Mouse (Mus musculus): ENCODE measurements at regions not wholly inside any gene's neighbourhood (a gene's known extent, or its start where the extent isn't known, plus 50 kb on each side); places are given as distances from the start of the nearest gene placed in this dataset.

DNA sequence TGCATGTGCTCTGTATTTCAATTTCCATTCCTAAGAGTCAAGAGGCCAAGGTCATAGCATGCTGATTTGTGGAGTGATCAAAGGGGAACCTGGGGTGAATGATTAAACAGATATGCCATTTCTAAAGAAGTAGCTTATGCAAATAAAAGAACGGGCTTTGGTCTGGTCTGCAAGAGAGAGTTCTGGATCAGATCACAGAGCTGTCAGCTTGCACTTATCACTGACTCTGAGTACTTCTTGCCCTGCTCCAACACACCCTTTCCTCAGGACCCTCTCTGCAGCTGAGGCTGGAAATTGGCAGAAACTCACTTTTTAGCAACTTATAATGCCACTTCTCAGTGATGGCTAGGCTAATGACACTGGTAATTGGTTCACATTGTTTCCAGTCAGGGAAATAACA, 1171.0 kb downstream of the Pcdh18 start:
- H3K9me3 ChIP-seq (ENCODE audit: control insufficient read depth, low read length) = no peaks in the 10 kb centered on the region
- no peak for DNase-seq (ENCODE audit: low spot score)
- ATAC-seq (ENCODE audit: low FRiP score, low read depth) = no peak
- TF ChIP-seq POLR2A (IDR thresholded peaks at IDR 0.05; ENCODE audit: borderline replicate concordance, extremely low read depth, insufficient read depth, insufficient read length) = no peak
- 33% methylated on average over 1 of the region's 1 CpGs for WGBS
- H3K27ac ChIP-seq (replicated peaks; ENCODE audit: low read depth, low read length) = no peak overlapping the region
- no peaks in the 10 kb centered on the region for H3K27me3 ChIP-seq (ENCODE audit: control insufficient read depth, insufficient read depth, low read length)
- 0 out of 2 replicates have a peak, but pooled peaks cover 4% of the 10 kb centered on the region for H3K4me1 ChIP-seq (ENCODE audit: control insufficient read depth, insufficient read depth, low read length)
- no peak overlapping the region for H3K9ac ChIP-seq (ENCODE audit: low read depth, low read length, severe bottlenecking)
- H3K4me2 ChIP-seq (replicated peaks; ENCODE audit: low read depth, low read length, severe bottlenecking) = no peak overlapping the region
- no peaks in the 10 kb centered on the region for H3K36me3 ChIP-seq (ENCODE audit: control insufficient read depth, insufficient read depth, low read length)
- no peak overlapping the region for H3K4me3 ChIP-seq (replicated peaks; ENCODE audit: low read length)

- Histone ChIP-seq H3K27ac (replicated peaks; ENCODE audit: low read depth, low read length) (no peak overlapping the region), H3K4me2 (replicated peaks; ENCODE audit: low read depth, low read length, severe bottlenecking) (no peak overlapping the region), H3K4me1 (ENCODE audit: control insufficient read depth, insufficient read depth, low read length) (0 out of 2 replicates have a peak, but pooled peaks cover 4% of the 10 kb centered on the region), H3K9me3 (ENCODE audit: control insufficient read depth, low read length) (no peaks in the 10 kb centered on the region), H3K4me3 (replicated peaks; ENCODE audit: low read length) (no peak overlapping the region), H3K27me3 (ENCODE audit: control insufficient read depth, insufficient read depth, low read length) (no peaks in the 10 kb centered on the region), H3K36me3 (ENCODE audit: control insufficient read depth, insufficient read depth, low read length) (no peaks in the 10 kb centered on the region), H3K9ac (ENCODE audit: low read depth, low read length, severe bottlenecking) (no peak overlapping the region)
- ATAC-seq (ENCODE audit: low FRiP score, low read depth) (no peak), DNase-seq (ENCODE audit: low spot score) (no peak)
- TF ChIP-seq POLR2A (IDR thresholded peaks at IDR 0.05; ENCODE audit: borderline replicate concordance, extremely low read depth, insufficient read depth, insufficient read length) = no peak
Observed at GRCm38 (mm10) chr3:48584340-48584739, 1172.8 kb downstream of the Pcdh18 start.

DNA sequence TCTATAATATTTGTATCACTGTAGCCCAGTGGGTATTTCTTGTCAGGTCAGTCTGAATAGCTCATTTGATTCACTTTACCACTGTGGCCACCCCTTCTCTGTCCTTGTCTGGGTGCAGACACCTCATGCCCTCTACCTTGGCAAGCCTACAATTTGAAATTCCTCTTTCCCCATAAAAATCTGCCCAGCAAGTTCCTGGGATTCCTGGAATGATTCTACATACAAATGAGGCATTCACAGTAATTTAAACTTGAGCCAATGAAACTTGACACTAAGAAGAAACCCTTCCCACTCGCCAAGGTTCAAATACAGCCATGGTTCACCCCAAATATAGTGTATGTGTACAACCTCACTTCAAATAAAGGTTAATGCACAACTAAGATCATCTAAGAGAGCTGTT, 1174.6 kb downstream of the Pcdh18 start:
- DNase-seq (ENCODE audit: low spot score) (peak; percentile 3), ATAC-seq (ENCODE audit: low FRiP score, low read depth) (no peak)
- WGBS = 18% methylated on average over 1 of the region's 1 CpGs
- no peaks in the 10 kb centered on the region for H3K9me3 ChIP-seq (ENCODE audit: control insufficient read depth, low read length)
- H3K27me3 ChIP-seq (ENCODE audit: control insufficient read depth, insufficient read depth, low read length) = no peaks in the 10 kb centered on the region
- H3K36me3 ChIP-seq (ENCODE audit: control insufficient read depth, insufficient read depth, low read length) = no peaks in the 10 kb centered on the region
- no peak overlapping the region for H3K4me2 ChIP-seq (replicated peaks; ENCODE audit: low read depth, low read length, severe bottlenecking)
- 0 out of 2 replicates have a peak, but pooled peaks cover 4% of the 10 kb centered on the region for H3K4me1 ChIP-seq (ENCODE audit: control insufficient read depth, insufficient read depth, low read length)
- no peak overlapping the region for H3K4me3 ChIP-seq (replicated peaks; ENCODE audit: low read length)
- H3K27ac ChIP-seq (replicated peaks; ENCODE audit: low read depth, low read length) = no peak overlapping the region
- no peak overlapping the region for H3K9ac ChIP-seq (ENCODE audit: low read depth, low read length, severe bottlenecking)
- TF ChIP-seq POLR2A (IDR thresholded peaks at IDR 0.05; ENCODE audit: borderline replicate concordance, extremely low read depth, insufficient read depth, insufficient read length) = no peak

DNA sequence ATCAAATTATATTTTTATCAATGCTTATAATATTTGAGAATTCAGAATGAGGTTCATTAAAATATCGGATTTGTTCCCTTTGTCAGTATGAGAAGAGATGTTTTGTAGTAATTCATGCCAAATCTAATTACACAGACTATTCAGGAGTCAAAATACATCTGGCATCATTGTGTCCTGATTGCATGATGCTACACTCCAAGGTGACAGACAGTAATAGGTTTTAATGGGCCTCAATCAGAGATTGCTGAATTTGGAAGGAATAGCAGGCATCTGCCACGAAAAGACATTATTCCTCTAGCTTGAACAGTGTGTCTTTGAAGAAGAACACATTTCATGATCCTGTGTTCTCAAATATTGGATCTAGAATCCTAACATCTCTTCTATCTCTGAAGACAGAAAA, 1177.2 kb downstream of the Pcdh18 start:
- Histone ChIP-seq H3K4me3 (replicated peaks; ENCODE audit: low read length) (no peak overlapping the region), H3K4me1 (ENCODE audit: control insufficient read depth, insufficient read depth, low read length) (0 out of 2 replicates have a peak, but pooled peaks cover 4% of the 10 kb centered on the region), H3K27ac (replicated peaks; ENCODE audit: low read depth, low read length) (no peak overlapping the region), H3K36me3 (ENCODE audit: control insufficient read depth, insufficient read depth, low read length) (no peaks in the 10 kb centered on the region), H3K27me3 (ENCODE audit: control insufficient read depth, insufficient read depth, low read length) (no peaks in the 10 kb centered on the region), H3K4me2 (replicated peaks; ENCODE audit: low read depth, low read length, severe bottlenecking) (no peak overlapping the region), H3K9ac (ENCODE audit: low read depth, low read length, severe bottlenecking) (no peak overlapping the region), H3K9me3 (ENCODE audit: control insufficient read depth, low read length) (no peaks in the 10 kb centered on the region)
- TF ChIP-seq POLR2A (IDR thresholded peaks at IDR 0.05; ENCODE audit: borderline replicate concordance, extremely low read depth, insufficient read depth, insufficient read length) = no peak
- no peak for ATAC-seq (ENCODE audit: low FRiP score, low read depth)
- WGBS = 78% methylated on average over 2 of the region's 2 CpGs
- DNase-seq (ENCODE audit: low spot score) = no peak

DNA sequence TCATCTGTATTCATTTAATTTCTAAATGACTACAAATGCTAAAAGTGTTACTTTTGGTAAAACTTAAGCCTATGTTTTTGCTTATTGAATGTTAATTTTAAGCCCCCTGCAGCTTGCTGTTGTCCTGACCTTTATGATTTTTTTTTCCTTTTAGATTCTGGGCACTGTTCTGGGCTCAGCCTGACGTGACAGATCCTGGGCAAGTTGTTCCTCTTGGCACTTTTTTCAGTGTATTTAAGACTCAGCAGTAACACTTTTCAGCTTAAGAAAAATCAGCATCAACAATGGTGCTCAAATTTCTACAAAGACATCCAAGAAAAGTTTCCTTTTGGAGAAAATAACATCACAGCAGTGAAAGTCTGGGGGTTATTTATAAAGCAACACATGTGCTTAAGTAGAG, 1177.9 kb downstream of the Pcdh18 start:
- ATAC-seq (ENCODE audit: low FRiP score, low read depth) = no peak
- Histone ChIP-seq H3K27ac (replicated peaks; ENCODE audit: low read depth, low read length) (no peak overlapping the region), H3K4me2 (replicated peaks; ENCODE audit: low read depth, low read length, severe bottlenecking) (no peak overlapping the region), H3K36me3 (ENCODE audit: control insufficient read depth, insufficient read depth, low read length) (no peaks in the 10 kb centered on the region), H3K9ac (ENCODE audit: low read depth, low read length, severe bottlenecking) (no peak overlapping the region), H3K9me3 (ENCODE audit: control insufficient read depth, low read length) (no peaks in the 10 kb centered on the region), H3K27me3 (ENCODE audit: control insufficient read depth, insufficient read depth, low read length) (no peaks in the 10 kb centered on the region), H3K4me1 (ENCODE audit: control insufficient read depth, insufficient read depth, low read length) (0 out of 2 replicates have a peak, but pooled peaks cover 4% of the 10 kb centered on the region), H3K4me3 (replicated peaks; ENCODE audit: low read length) (no peak overlapping the region)
- DNase-seq (ENCODE audit: low spot score) = no peak
- WGBS = 61% methylated on average over 1 of the region's 1 CpGs
- no peak for TF ChIP-seq POLR2A (IDR thresholded peaks at IDR 0.05; ENCODE audit: borderline replicate concordance, extremely low read depth, insufficient read depth, insufficient read length)

DNA sequence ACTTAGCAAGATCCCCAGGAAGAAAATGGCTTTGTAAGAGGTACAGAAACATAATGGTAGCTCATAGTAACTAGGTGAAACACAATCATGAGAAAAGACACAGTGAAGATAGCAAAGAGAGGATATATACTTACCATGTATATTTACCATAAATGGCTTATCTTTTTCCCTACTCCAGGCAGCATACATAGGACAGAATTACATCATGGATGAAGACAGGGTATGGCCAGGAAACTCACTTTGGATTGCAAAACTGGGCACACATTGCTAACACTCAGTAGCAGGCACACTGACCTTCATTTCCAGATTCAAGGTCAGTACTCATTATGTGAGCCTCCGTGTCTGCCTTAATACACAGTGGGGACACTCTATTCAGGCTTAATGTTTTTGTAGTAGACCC, 1210.5 kb downstream of the Pcdh18 start:
- H3K4me1 ChIP-seq (ENCODE audit: control insufficient read depth, insufficient read depth, low read length) = no peaks in the 10 kb centered on the region

More for the DNA sequence above, 1210.5 kb downstream of the Pcdh18 start:
- no peaks in the 10 kb centered on the region for H3K27me3 ChIP-seq (ENCODE audit: control insufficient read depth, insufficient read depth, low read length)
- H3K27ac ChIP-seq (replicated peaks; ENCODE audit: low read depth, low read length) = no peak overlapping the region
- DNase-seq (ENCODE audit: low spot score) (no peak), ATAC-seq (ENCODE audit: low FRiP score, low read depth) (no peak)
- TF ChIP-seq POLR2A (IDR thresholded peaks at IDR 0.05; ENCODE audit: borderline replicate concordance, extremely low read depth, insufficient read depth, insufficient read length) = no peak
- no peak overlapping the region for H3K4me3 ChIP-seq (replicated peaks; ENCODE audit: low read length)
- no peak overlapping the region for H3K4me2 ChIP-seq (replicated peaks; ENCODE audit: low read depth, low read length, severe bottlenecking)
- no peaks in the 10 kb centered on the region for H3K36me3 ChIP-seq (ENCODE audit: control insufficient read depth, insufficient read depth, low read length)
- H3K9me3 ChIP-seq (ENCODE audit: control insufficient read depth, low read length) = no peaks in the 10 kb centered on the region
- H3K9ac ChIP-seq (ENCODE audit: low read depth, low read length, severe bottlenecking) = no peak overlapping the region
- 93% methylated on average over 1 of the region's 1 CpGs for WGBS

Data from limb, embryonic 14.5 days (tissue).